Mouse (Mus musculus) left cerebral cortex, postnatal 14 days (tissue): ENCODE data around the gene Apobec3. TPM values are rescaled to one million over a fixed set of nuclear protein-coding genes. Genes with fewer than 3 reads are reported as not detected.

ENCODE experiments used
- total RNA-seq, 2 experiments: library from RNA; stranded (reverse); gene quantifications; 2 replicates each; pipeline ENCODE4 v1.2.3; 2021

Gene Apobec3
- total RNA-seq, 2 experiments from 2014 or later: 4.2 to 5.1 TPM

Other genes with a start within 250 kb of the Apobec3 start
- gene Fam227a, start 232.7 kb upstream of the Apobec3 start, total RNA-seq: 10 to 100 TPM in 1 of 2 experiments, 1 to 10 TPM in 1; 7.0 to 12.4 TPM
- gene Cby1, start 232.5 kb upstream of the Apobec3 start, total RNA-seq: 10 to 100 TPM; 65.3 to 69.2 TPM
- gene Tomm22, start 220.8 kb upstream of the Apobec3 start, total RNA-seq: 10 to 100 TPM; 97.8 to 99.7 TPM
- 10 to 100 TPM; 56.1 to 66.2 TPM for gene Josd1, start 203.7 kb upstream of the Apobec3 start, total RNA-seq
- 10 to 100 TPM; 44.1 to 44.7 TPM for gene Gtpbp1, start 200.8 kb upstream of the Apobec3 start, total RNA-seq
- 10 to 100 TPM; 24.8 to 25.3 TPM for gene Sun2, start 149.1 kb upstream of the Apobec3 start, total RNA-seq
- gene Dnal4, start 113.8 kb upstream of the Apobec3 start, total RNA-seq: 10 to 100 TPM; 37.5 to 39.7 TPM
- gene Nptxr, start 86.9 kb upstream of the Apobec3 start, total RNA-seq: 100 to 1,000 TPM; 693 to 768 TPM
- 10 to 100 TPM in 1 of 2 experiments, 1 to 10 TPM in 1; 7.3 to 53.6 TPM for gene Npcd, start 57.4 kb upstream of the Apobec3 start, total RNA-seq
- gene Cbx6, start 57.0 kb upstream of the Apobec3 start, total RNA-seq: 100 to 1,000 TPM; 429 to 483 TPM
- 10 to 100 TPM in 1 of 2 experiments, 1 to 10 TPM in 1; 9.9 to 11.9 TPM for gene Cbx7, start 79.5 kb downstream of the Apobec3 start, total RNA-seq
- gene Pdgfb, start 123.3 kb downstream of the Apobec3 start, total RNA-seq: 10 to 100 TPM; 41.9 to 42.8 TPM
- gene Syngr1, start 199.7 kb downstream of the Apobec3 start, total RNA-seq: 100 to 1,000 TPM; 534 to 540 TPM
- gene Rpl3, start 200.2 kb downstream of the Apobec3 start, total RNA-seq: 100 to 1,000 TPM; 449 to 461 TPM
- gene Tab1, start 241.5 kb downstream of the Apobec3 start, total RNA-seq: 10 to 100 TPM; 26.2 to 27.8 TPM